In genomic region chr13:4955384-4955783, GRCm38 (mm10) we compare ENCODE assay signal across 29 mouse cellular contexts.
"Had no signal": no experiment of that assay in that cellular context is flagged by ENCODE, and none has a peak within 500 bp of the region (broad histone marks: within the 10 kb centered on the region; RNA-seq: fewer than 3 reads in every experiment).

No protein-coding gene starts in this region.

- H3K27me3 ChIP-seq: heart, embryonic 12.5 days; heart, embryonic 13.5 days; heart, embryonic 15.5 days; hindbrain, embryonic 12.5 days; hindbrain, embryonic 13.5 days; hindbrain, embryonic 15.5 days; intestine, embryonic 15.5 days; kidney, embryonic 15.5 days had no signal

- H3K4me1 ChIP-seq: heart, embryonic 12.5 days; heart, embryonic 13.5 days; heart, embryonic 15.5 days; hindbrain, embryonic 10.5 days; hindbrain, embryonic 12.5 days; hindbrain, embryonic 13.5 days; hindbrain, embryonic 15.5 days; intestine, embryonic 15.5 days; kidney, embryonic 15.5 days had no signal

- DNase-seq: heart, postnatal 10 days; heart, postnatal 14 days; heart, postnatal 4 days; kidney, adult 11 months; kidney, adult 18-20 months; kidney, adult 2 months; kidney, adult 8-10 months; kidney, adult 9 months; kidney, postnatal 10 days; kidney, postnatal 14 days; kidney, postnatal 25 days; kidney, postnatal 36 days; kidney, postnatal 4 days; layer of hippocampus, adult 9-11 months; layer of hippocampus, postnatal 36 days had no signal

- H3K4me3 ChIP-seq: heart, embryonic 12.5 days; heart, embryonic 13.5 days; heart, embryonic 15.5 days; hindbrain, embryonic 10.5 days; hindbrain, embryonic 12.5 days; hindbrain, embryonic 13.5 days; hindbrain, embryonic 15.5 days; intestine, embryonic 15.5 days; kidney, embryonic 15.5 days; layer of hippocampus, adult 2 months; left cerebral cortex, adult 2 months had no signal

- H3K36me3 ChIP-seq: heart, embryonic 12.5 days; heart, embryonic 13.5 days; heart, embryonic 15.5 days; hindbrain, embryonic 10.5 days; hindbrain, embryonic 12.5 days; hindbrain, embryonic 13.5 days; hindbrain, embryonic 15.5 days; intestine, embryonic 15.5 days; kidney, embryonic 15.5 days had no signal

- H3K9me3 ChIP-seq: heart, embryonic 12.5 days; heart, embryonic 13.5 days; heart, embryonic 15.5 days; hindbrain, embryonic 10.5 days; hindbrain, embryonic 12.5 days; hindbrain, embryonic 13.5 days; hindbrain, embryonic 15.5 days; intestine, embryonic 15.5 days; kidney, embryonic 15.5 days had no signal

- H3K27ac ChIP-seq: heart, embryonic 13.5 days; heart, embryonic 15.5 days; hindbrain, embryonic 10.5 days; hindbrain, embryonic 12.5 days; hindbrain, embryonic 13.5 days; hindbrain, embryonic 14.5 days; hindbrain, embryonic 15.5 days; hindbrain, postnatal 0 days; intestine, embryonic 15.5 days; kidney, embryonic 15.5 days; kidney, postnatal 0 days; layer of hippocampus, adult 2 months; left cerebral cortex, adult 2 months had no signal
